Mouse (Mus musculus) hematopoietic stem cell, adult 5-6 weeks (primary cell): ENCODE measurements around the gene Rapgef1. TPM values are rescaled to one million over a fixed set of nuclear protein-coding genes. Genes with fewer than 3 reads are reported as not detected.

Experiments used
- ATAC-seq, 2 experiments: fragments of 125-278 bp in 1 of 2; replicated peaks in 1 of 2; 2 replicates each; pipeline ENCODE4 v1.8.0; 2016 to 2017; ENCODE audit warnings: inconsistent platforms in 2 of 2, mild to moderate bottlenecking in 2 of 2, moderate number of reproducible peaks in 2 of 2, low read depth in 1 of 2, moderate TSS enrichment in 1 of 2; ENCODE audit not compliant: low FRiP score in 2 of 2, poor library complexity in 2 of 2, severe bottlenecking in 2 of 2, insufficient read depth in 1 of 2, low TSS enrichment in 1 of 2
- total RNA-seq: library from RNA; stranded (forward); fragments of 172-1452, 232-1000 nt; gene quantifications from 2 replicates; pipeline ENCODE4 v1.2.3, GENCODE M21; 2017

Gene Rapgef1
- total RNA-seq, 1 experiment from 2014 or later, result 32.4 TPM

DNA sequence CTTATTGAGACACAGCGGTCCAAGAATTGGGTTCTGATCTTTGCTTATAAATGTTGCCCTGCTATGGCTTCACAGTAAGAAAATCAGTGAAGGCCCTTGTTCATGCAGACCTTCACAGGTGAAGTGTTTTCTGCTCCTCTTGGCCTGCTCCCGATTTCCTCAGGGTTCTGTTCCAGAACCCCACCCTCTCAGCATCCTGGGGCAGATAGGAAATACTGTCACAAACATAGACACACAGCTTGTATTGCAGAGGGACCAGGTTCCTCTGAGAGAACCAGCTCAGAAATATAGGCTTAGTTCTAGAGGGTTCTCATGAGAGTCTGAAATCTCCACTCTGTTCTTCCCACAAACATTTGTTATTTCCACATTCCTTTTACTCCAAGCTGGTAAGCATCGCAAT lies 14.3 kb downstream of the Rapgef1 start:
- ATAC-seq, result no peak

- no peak for ATAC-seq
Measured at GRCm38 (mm10) chr2:29634541-29634940, 15.0 kb downstream of the Rapgef1 start.

- ATAC-seq, result no peak
Measured at GRCm38 (mm10) chr2:29635966-29636507, 16.5 kb downstream of the Rapgef1 start.

DNA sequence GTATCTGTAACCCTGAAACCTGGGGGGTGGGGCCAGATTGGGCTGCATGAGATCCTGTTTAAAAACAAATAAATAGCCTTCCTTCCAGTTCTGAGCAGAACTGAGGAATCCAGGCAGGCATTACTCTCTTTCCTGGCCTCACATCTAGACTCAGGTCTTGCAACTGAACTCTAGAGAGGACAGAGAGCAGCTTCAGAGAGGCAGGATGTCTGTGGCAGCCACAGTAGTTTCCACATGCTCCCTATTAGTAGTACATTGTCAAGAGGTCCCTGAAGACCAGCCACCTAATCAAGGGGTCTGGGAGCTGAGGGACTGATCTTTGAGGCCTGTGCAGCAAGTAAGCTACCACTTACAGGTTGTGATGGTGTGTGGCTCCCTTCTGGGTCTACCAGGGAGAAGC lies 18.0 kb downstream of the Rapgef1 start:
- no peak for ATAC-seq

GRCm38 (mm10) chr2:29639377-29639776 lies 19.9 kb downstream of the Rapgef1 start:
- ATAC-seq, result no peak

- 0 out of 4 replicates have a peak, but pooled peaks of 1 of the 2 experiments have one; percentile 2 for ATAC-seq
Measured at GRCm38 (mm10) chr2:29639953-29640743, 20.6 kb downstream of the Rapgef1 start.

GRCm38 (mm10) chr2:29641707-29642106 lies 22.2 kb downstream of the Rapgef1 start:
- ATAC-seq, result no peak

- ATAC-seq, result no peak
Measured at GRCm38 (mm10) chr2:29643418-29643817, 23.9 kb downstream of the Rapgef1 start.

GRCm38 (mm10) chr2:29645071-29645628 lies 25.6 kb downstream of the Rapgef1 start:
- ATAC-seq, result no peak

DNA sequence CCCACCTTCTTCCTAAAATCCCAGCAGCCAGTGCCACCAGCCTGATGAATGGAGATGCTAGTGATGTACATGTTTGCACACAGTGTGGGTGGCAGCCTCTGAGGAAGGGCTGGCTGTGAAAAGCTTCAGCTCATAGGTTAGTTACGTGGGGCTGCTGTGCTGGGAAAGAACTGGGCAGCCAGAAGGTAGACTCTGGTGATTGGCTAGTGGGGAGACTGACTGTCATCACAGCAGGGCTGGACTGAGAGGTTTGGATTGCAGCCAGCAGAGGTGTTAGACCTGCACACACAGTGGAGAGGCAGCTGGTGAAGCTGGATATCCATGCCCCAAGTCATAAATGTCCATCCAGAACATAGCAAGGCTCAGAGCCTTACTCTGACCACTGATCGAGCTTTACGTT lies 27.1 kb downstream of the Rapgef1 start:
- no peak for ATAC-seq

GRCm38 (mm10) chr2:29647162-29647561 lies 27.6 kb downstream of the Rapgef1 start:
- no peak for ATAC-seq

GRCm38 (mm10) chr2:29647808-29648207 lies 28.3 kb downstream of the Rapgef1 start:
- no peak for ATAC-seq

DNA sequence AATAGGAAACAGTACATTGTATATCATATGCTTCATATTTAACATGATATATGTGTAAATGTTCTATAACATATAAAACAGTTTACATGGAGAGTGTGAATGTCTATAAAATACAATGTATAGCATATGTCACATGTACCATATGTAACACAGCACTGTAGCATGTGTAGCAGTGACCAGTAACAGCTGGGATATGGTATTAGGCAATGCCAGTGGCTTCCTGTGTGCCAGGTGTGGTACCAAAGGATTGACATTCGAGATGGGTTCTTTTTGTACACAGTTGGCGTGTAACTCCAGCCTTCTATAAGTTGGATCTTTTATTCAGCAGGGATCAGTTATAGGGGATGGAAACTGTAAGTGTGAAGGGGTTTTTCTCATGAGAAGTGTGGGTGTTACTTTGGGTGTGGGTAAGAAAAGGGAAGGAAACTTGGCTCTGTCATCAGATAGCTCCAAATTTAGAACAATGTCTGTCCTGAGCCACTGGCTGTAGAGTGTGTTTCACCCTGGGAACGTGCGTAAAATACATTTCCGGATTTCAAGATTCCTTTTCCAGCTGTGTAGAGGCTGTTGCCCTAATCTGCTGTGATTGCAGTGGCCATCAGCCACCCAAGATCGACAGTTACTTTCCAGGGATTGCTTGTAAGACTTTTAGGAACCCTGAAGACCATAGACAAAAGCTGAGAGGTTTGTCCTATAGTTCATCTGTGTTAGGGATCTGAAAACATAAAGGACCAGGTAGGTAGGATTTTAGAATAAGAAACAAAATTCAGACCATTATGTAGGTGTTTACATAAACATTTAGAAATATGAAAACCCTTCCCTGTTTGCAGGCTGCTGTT lies 29.7 kb downstream of the Rapgef1 start:
- peak; percentile 59 to 78; a peak in 3 of 4 replicates for ATAC-seq

- ATAC-seq, result no peak; a peak in 1 of 4 replicates
Measured at GRCm38 (mm10) chr2:29649795-29650457, 30.4 kb downstream of the Rapgef1 start.

- no peak for ATAC-seq
Measured at GRCm38 (mm10) chr2:29651876-29652275, 32.4 kb downstream of the Rapgef1 start.

DNA sequence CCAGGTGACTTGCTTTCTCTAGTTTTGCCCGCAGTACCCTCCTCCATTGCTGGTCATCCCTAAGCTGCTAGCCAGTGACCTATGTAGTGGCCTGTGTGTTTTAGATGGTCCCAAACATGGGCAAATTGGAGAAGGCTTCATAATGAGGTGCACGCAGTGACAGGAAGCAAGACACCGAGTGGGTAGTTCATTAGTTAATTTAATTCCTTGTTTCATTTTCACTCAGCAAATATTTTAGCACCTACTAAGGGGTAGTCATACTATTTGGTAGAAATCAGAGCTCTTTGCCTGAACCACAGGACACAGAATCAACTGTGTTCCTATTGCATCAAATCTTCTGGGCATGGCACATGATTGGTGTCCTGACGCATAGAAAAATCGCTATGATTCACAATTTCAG lies 35.9 kb downstream of the Rapgef1 start:
- ATAC-seq, result no peak

GRCm38 (mm10) chr2:29656095-29656494 lies 36.6 kb downstream of the Rapgef1 start:
- no peak for ATAC-seq
